Mouse (Mus musculus) liver, postnatal 0 days (tissue): ENCODE results near the gene Tmem30a.

Experiments
- CTCF ChIP-seq: sonication (generic); IDR thresholded peaks from 2 replicates; pipeline ENCODE4 v1.5.1; 2016; ENCODE audit warnings: antibody characterized with exemption, low read depth
- EP300 ChIP-seq: IDR thresholded peaks from 2 replicates; pipeline ENCODE4 v1.6.1; 2016; ENCODE audit warnings: antibody characterized with exemption, low read depth, mild to moderate bottlenecking

- TF ChIP-seq EP300: no peak
- no peak for TF ChIP-seq CTCF
Measured at GRCm38 (mm10) chr9:79807178-79807577, 13.9 kb upstream of the Tmem30a start.
